Mouse (Mus musculus) MEL (cell line): ENCODE measurements around the gene Nfatc2ip.
A peak's percentile ranks its signal among the peaks of the same experiment; 100 is the strongest.

Experiments used
- CTCF ChIP-seq, 3 experiments: IDR thresholded peaks in 2 of 3; conservative IDR thresholded peaks in 1 of 3; 2 replicates each; pipeline ENCODE4 v1.5.1; 2011 to 2012; ENCODE audit warnings: low read length in 3 of 3, low read depth in 2 of 3, mild to moderate bottlenecking in 2 of 3, improper control_type of control experiment in 1 of 3, inconsistent platforms in 1 of 3, mixed read lengths in 1 of 3, moderate library complexity in 1 of 3; ENCODE audit not compliant: control insufficient read depth in 1 of 3, insufficient read depth in 1 of 3, poor library complexity in 1 of 3, severe bottlenecking in 1 of 3
- HCFC1 ChIP-seq: IDR thresholded peaks from 2 replicates; pipeline ENCODE4 v1.6.1; 2012; ENCODE audit warnings: low read depth, mild to moderate bottlenecking, inconsistent platforms, low read length, improper control_type of control experiment, moderate library complexity
- MAX ChIP-seq: IDR thresholded peaks from 2 replicates; pipeline ENCODE4 v1.6.1; 2011; ENCODE audit warnings: low read length, improper control_type of control experiment
- MEF2A ChIP-seq: IDR thresholded peaks from 2 replicates; pipeline ENCODE4 v1.6.1; 2014; ENCODE audit warnings: low read depth, mild to moderate bottlenecking, inconsistent platforms, low read length, improper control_type of control experiment; ENCODE audit not compliant: poor library complexity, insufficient replicate concordance, severe bottlenecking; ENCODE audit errors: extremely low read depth
- MXI1 ChIP-seq: IDR thresholded peaks from 2 replicates; pipeline ENCODE4 v1.6.1; 2011; ENCODE audit warnings: mild to moderate bottlenecking, low read depth, low read length, improper control_type of control experiment
- MYB ChIP-seq: IDR thresholded peaks from 2 replicates; pipeline ENCODE4 v1.6.1; 2011; ENCODE audit warnings: mild to moderate bottlenecking, low read depth, low read length, improper control_type of control experiment
- SIN3A ChIP-seq: IDR thresholded peaks from 2 replicates; pipeline ENCODE4 v1.6.1; 2012; ENCODE audit warnings: low read length, improper control_type of control experiment, inconsistent platforms
- TAL1 ChIP-seq: IDR thresholded peaks from 2 replicates; pipeline ENCODE4 v1.6.1; 2012; ENCODE audit warnings: mild to moderate bottlenecking, inconsistent platforms, low read length, moderate library complexity, mixed read lengths
- ZNF384 ChIP-seq: IDR thresholded peaks from 2 replicates; pipeline ENCODE4 v1.6.1; 2012; ENCODE audit warnings: low read depth, mild to moderate bottlenecking, inconsistent platforms, low read length, improper control_type of control experiment

GRCm38 (mm10) chr7:126348293-126348692 is 48.2 kb downstream of the Nfatc2ip start:
- TF ChIP-seq CTCF (IDR thresholded peaks at IDR 0.05 in 2 of 3, conservative IDR thresholded peaks at IDR 0.05 in 1 of 3; ENCODE audit: control insufficient read depth in 1 of 3, insufficient read depth in 1 of 3, low read depth in 2 of 3, low read length in 3 of 3, poor library complexity in 1 of 3, severe bottlenecking in 1 of 3) (peak in 2 of 3 experiments; percentile 5 to 24; a peak in 2 of 6 replicates), MAX (no peak), MXI1 (no peak), TAL1 (peak; percentile 86), ZNF384 (peak; percentile 87), SIN3A (peak; percentile 15; the same call in 1 of the 2 replicates), MEF2A (no peak), MYB (no peak), HCFC1 (no peak)
